Mouse (Mus musculus) MEL (cell line): ENCODE results near the gene Gtf2h1. TPM values are rescaled to one million over a fixed set of nuclear protein-coding genes. Genes with fewer than 3 reads are reported as not detected.

ENCODE experiments used
- DNase-seq: peaks from one replicate; pipeline ENCODE4 v3.0.0; 2011; ENCODE audit warnings: low read depth, low spot score
- H3K27ac ChIP-seq: 2 replicates; pipeline ENCODE4 v1.5.1; 2012; ENCODE audit warnings: low read depth, mild to moderate bottlenecking, control low read depth, low read length, moderate library complexity; ENCODE audit not compliant: control insufficient read depth
- H3K27me3 ChIP-seq, 2 experiments: fragments of 150-350 bp in 1 of 2; sonication (generic) in 1 of 2; 2 replicates each; pipeline ENCODE4 v1.6.1; 2012; ENCODE audit warnings: low read length in 2 of 2, mild to moderate bottlenecking in 2 of 2, improper control_type of control experiment in 1 of 2, moderate library complexity in 1 of 2; ENCODE audit not compliant: insufficient read depth in 2 of 2, control insufficient read depth in 1 of 2
- H3K36me3 ChIP-seq, 2 experiments: 2 replicates each; pipeline ENCODE4 v1.6.1; 2012 to 2014; ENCODE audit warnings: low read length in 2 of 2, improper control_type of control experiment in 1 of 2, inconsistent platforms in 1 of 2, mild to moderate bottlenecking in 1 of 2; ENCODE audit not compliant: insufficient read depth in 2 of 2, control insufficient read depth in 1 of 2
- H3K4me1 ChIP-seq, 2 experiments: fragments of 150-350 bp in 1 of 2; sonication (generic) in 1 of 2; 2 replicates each; pipeline ENCODE4 v1.6.1; 2012; ENCODE audit warnings: low read length in 2 of 2, improper control_type of control experiment in 1 of 2, mild to moderate bottlenecking in 1 of 2; ENCODE audit not compliant: insufficient read depth in 2 of 2, control insufficient read depth in 1 of 2
- H3K4me3 ChIP-seq, 2 experiments: fragments of 150-350 bp in 1 of 2; sonication (generic) in 1 of 2; 2 replicates each; pipeline ENCODE4 v1.5.1; 2012; ENCODE audit warnings: low read depth in 2 of 2, low read length in 2 of 2, mild to moderate bottlenecking in 2 of 2, moderate library complexity in 2 of 2, control low read depth in 1 of 2, improper control_type of control experiment in 1 of 2; ENCODE audit not compliant: control insufficient read depth in 1 of 2, insufficient read depth in 1 of 2
- H3K79me2 ChIP-seq: 2 replicates; pipeline ENCODE4 v1.6.1; 2012; ENCODE audit warnings: mild to moderate bottlenecking, low read length, moderate library complexity; ENCODE audit not compliant: control insufficient read depth, poor library complexity, insufficient read depth
- H3K9ac ChIP-seq: 2 replicates; pipeline ENCODE4 v1.6.1; 2012; ENCODE audit warnings: low read depth, mild to moderate bottlenecking, control low read depth, low read length, moderate library complexity; ENCODE audit not compliant: control insufficient read depth, poor library complexity, severe bottlenecking
- H3K9me3 ChIP-seq: fragments of 150-350 bp; sonication (generic); replicated peaks from 2 replicates; pipeline ENCODE4 v1.6.1; 2012; ENCODE audit warnings: mild to moderate bottlenecking, low read length, improper control_type of control experiment, moderate library complexity; ENCODE audit not compliant: insufficient read depth
- CHD2 ChIP-seq: IDR thresholded peaks from 2 replicates; pipeline ENCODE4 v1.6.1; 2011; ENCODE audit warnings: low read length, improper control_type of control experiment
- E2F4 ChIP-seq: IDR thresholded peaks from 2 replicates; pipeline ENCODE4 v1.6.1; 2011; ENCODE audit warnings: low read depth, low read length, improper control_type of control experiment, borderline replicate concordance
- ELF1 ChIP-seq: IDR thresholded peaks from 2 replicates; pipeline ENCODE4 v1.6.1; 2014; ENCODE audit warnings: low read depth, mild to moderate bottlenecking, inconsistent platforms, low read length, improper control_type of control experiment, moderate library complexity
- EP300 ChIP-seq, 2 experiments: IDR thresholded peaks; 2 replicates each; pipeline ENCODE4 v1.6.1; 2011; ENCODE audit warnings: improper control_type of control experiment in 2 of 2, low read length in 2 of 2, low read depth in 1 of 2, mild to moderate bottlenecking in 1 of 2
- ETS1 ChIP-seq: IDR thresholded peaks from 2 replicates; pipeline ENCODE4 v1.6.1; 2012; ENCODE audit warnings: low read depth, mild to moderate bottlenecking, inconsistent platforms, low read length, improper control_type of control experiment, moderate library complexity
- GABPA ChIP-seq: IDR thresholded peaks from 2 replicates; pipeline ENCODE4 v1.6.1; 2012; ENCODE audit warnings: low read depth, mild to moderate bottlenecking, inconsistent platforms, low read length, improper control_type of control experiment, moderate library complexity
- GATA1 ChIP-seq: IDR thresholded peaks from 2 replicates; pipeline ENCODE4 v1.6.1; 2011; ENCODE audit warnings: low read depth, low read length, improper control_type of control experiment
- HCFC1 ChIP-seq: IDR thresholded peaks from 2 replicates; pipeline ENCODE4 v1.6.1; 2012; ENCODE audit warnings: low read depth, mild to moderate bottlenecking, inconsistent platforms, low read length, improper control_type of control experiment, moderate library complexity
- JUND ChIP-seq: IDR thresholded peaks from 2 replicates; pipeline ENCODE4 v1.6.1; 2011; ENCODE audit warnings: low read depth, mild to moderate bottlenecking, improper control_type of control experiment, low read length
- KAT2A ChIP-seq: conservative IDR thresholded peaks from 2 replicates; pipeline ENCODE4 v1.6.1; 2012; ENCODE audit warnings: low read depth, low read length, improper control_type of control experiment, inconsistent platforms
- MAX ChIP-seq: IDR thresholded peaks from 2 replicates; pipeline ENCODE4 v1.6.1; 2011; ENCODE audit warnings: low read length, improper control_type of control experiment
- MAZ ChIP-seq: IDR thresholded peaks from 2 replicates; pipeline ENCODE4 v1.6.1; 2012; ENCODE audit warnings: low read depth, mild to moderate bottlenecking, inconsistent platforms, low read length, improper control_type of control experiment
- MEF2A ChIP-seq: IDR thresholded peaks from 2 replicates; pipeline ENCODE4 v1.6.1; 2014; ENCODE audit warnings: low read depth, mild to moderate bottlenecking, inconsistent platforms, low read length, improper control_type of control experiment; ENCODE audit not compliant: poor library complexity, insufficient replicate concordance, severe bottlenecking; ENCODE audit errors: extremely low read depth
- MXI1 ChIP-seq: IDR thresholded peaks from 2 replicates; pipeline ENCODE4 v1.6.1; 2011; ENCODE audit warnings: mild to moderate bottlenecking, low read depth, low read length, improper control_type of control experiment
- MYB ChIP-seq: IDR thresholded peaks from 2 replicates; pipeline ENCODE4 v1.6.1; 2011; ENCODE audit warnings: mild to moderate bottlenecking, low read depth, low read length, improper control_type of control experiment
- MYC ChIP-seq: IDR thresholded peaks from 2 replicates; pipeline ENCODE4 v1.6.1; 2011; ENCODE audit warnings: low read depth, mild to moderate bottlenecking, low read length, improper control_type of control experiment, moderate library complexity
- NELFE ChIP-seq: IDR thresholded peaks from 2 replicates; pipeline ENCODE4 v1.6.1; 2011; ENCODE audit warnings: low read depth, low read length, improper control_type of control experiment
- NRF1 ChIP-seq: IDR thresholded peaks from 2 replicates; pipeline ENCODE4 v1.6.1; 2014; ENCODE audit warnings: low read depth, mild to moderate bottlenecking, inconsistent platforms, low read length, improper control_type of control experiment, moderate library complexity; ENCODE audit not compliant: poor library complexity, insufficient read depth, severe bottlenecking
- POLR2A ChIP-seq, 2 experiments: IDR thresholded peaks; 2 replicates each; pipeline ENCODE4 v1.6.1; 2011 to 2012; ENCODE audit warnings: low read length in 2 of 2, mild to moderate bottlenecking in 2 of 2, control low read depth in 1 of 2, improper control_type of control experiment in 1 of 2, low read depth in 1 of 2, moderate library complexity in 1 of 2; ENCODE audit not compliant: control insufficient read depth in 1 of 2, insufficient read depth in 1 of 2, poor library complexity in 1 of 2
- POLR2AphosphoS2 ChIP-seq: IDR thresholded peaks from 2 replicates; pipeline ENCODE4 v1.6.1; 2011; ENCODE audit warnings: low read length, improper control_type of control experiment
- POLR2AphosphoS5 ChIP-seq: IDR thresholded peaks from 2 replicates; pipeline ENCODE4 v1.6.1; 2012; ENCODE audit warnings: low read depth, borderline replicate concordance, mild to moderate bottlenecking, inconsistent platforms, low read length, moderate library complexity, mixed read lengths
- RAD21 ChIP-seq: IDR thresholded peaks from 2 replicates; pipeline ENCODE4 v1.6.1; 2011; ENCODE audit warnings: mild to moderate bottlenecking, low read depth, low read length, improper control_type of control experiment
- RCOR1 ChIP-seq: IDR thresholded peaks from 2 replicates; pipeline ENCODE4 v1.6.1; 2012; ENCODE audit warnings: low read depth, mild to moderate bottlenecking, inconsistent platforms, low read length, improper control_type of control experiment
- SIN3A ChIP-seq: IDR thresholded peaks from 2 replicates; pipeline ENCODE4 v1.6.1; 2012; ENCODE audit warnings: low read length, improper control_type of control experiment, inconsistent platforms
- SMC3 ChIP-seq: IDR thresholded peaks from 2 replicates; pipeline ENCODE4 v1.6.1; 2011; ENCODE audit warnings: low read depth, low read length, improper control_type of control experiment
- TAL1 ChIP-seq: IDR thresholded peaks from 2 replicates; pipeline ENCODE4 v1.6.1; 2012; ENCODE audit warnings: mild to moderate bottlenecking, inconsistent platforms, low read length, moderate library complexity, mixed read lengths
- TBP ChIP-seq: IDR thresholded peaks from 2 replicates; pipeline ENCODE4 v1.8.0; 2011; ENCODE audit warnings: low read depth, low read length, improper control_type of control experiment
- TCF12 ChIP-seq: IDR thresholded peaks from 2 replicates; pipeline ENCODE4 v1.6.1; 2014; ENCODE audit warnings: low read depth, mild to moderate bottlenecking, inconsistent platforms, low read length, improper control_type of control experiment, moderate library complexity
- UBTF ChIP-seq: IDR thresholded peaks from 2 replicates; pipeline ENCODE4 v1.6.1; 2012; ENCODE audit warnings: low read depth, mild to moderate bottlenecking, inconsistent platforms, low read length, improper control_type of control experiment, moderate library complexity, borderline replicate concordance; ENCODE audit not compliant: insufficient read depth
- USF1 ChIP-seq: IDR thresholded peaks from 2 replicates; pipeline ENCODE4 v1.6.1; 2014; ENCODE audit warnings: low read depth, mild to moderate bottlenecking, inconsistent platforms, low read length, improper control_type of control experiment, moderate library complexity
- USF2 ChIP-seq, 2 experiments: IDR thresholded peaks; 2 replicates each; pipeline ENCODE4 v1.6.1; 2011 to 2012; ENCODE audit warnings: improper control_type of control experiment in 2 of 2, low read length in 2 of 2, borderline replicate concordance in 1 of 2, inconsistent platforms in 1 of 2, low read depth in 1 of 2, mild to moderate bottlenecking in 1 of 2; ENCODE audit not compliant: insufficient read depth in 1 of 2
- ZC3H11A ChIP-seq: IDR thresholded peaks from 2 replicates; pipeline ENCODE4 v1.6.1; 2012; ENCODE audit warnings: low read depth, mild to moderate bottlenecking, inconsistent platforms, low read length, improper control_type of control experiment
- ZKSCAN1 ChIP-seq: IDR thresholded peaks from 2 replicates; pipeline ENCODE4 v1.6.1; 2012; ENCODE audit warnings: low read depth, mild to moderate bottlenecking, inconsistent platforms, low read length, improper control_type of control experiment, moderate library complexity
- ZMIZ1 ChIP-seq: IDR thresholded peaks from 2 replicates; pipeline ENCODE4 v1.6.1; 2012; ENCODE audit warnings: low read depth, mild to moderate bottlenecking, inconsistent platforms, low read length, improper control_type of control experiment, moderate library complexity
- ZNF384 ChIP-seq: IDR thresholded peaks from 2 replicates; pipeline ENCODE4 v1.6.1; 2012; ENCODE audit warnings: low read depth, mild to moderate bottlenecking, inconsistent platforms, low read length, improper control_type of control experiment
- polyA plus RNA-seq, 2 experiments: library from polyadenylated mRNA; stranded (reverse) in 1 of 2; unstranded in 1 of 2; fragments of >175 nt in 1 of 2; fragments of >200 nt in 1 of 2; gene quantifications; 2 replicates each; pipeline versions ENCODE4 v1.2.1 to v1.2.4; 2012; ENCODE audit warnings: low replicate concordance in 2 of 2, low read depth in 1 of 2; ENCODE audit not compliant: insufficient read length in 2 of 2, insufficient read depth in 1 of 2, missing spikeins in 1 of 2
- total RNA-seq: library from RNA; depleted of rRNA; stranded (reverse); fragments of 300-350 nt; gene quantifications from 2 replicates; pipeline ENCODE4 v1.2.3, GENCODE M21; 2012

The Gtf2h1 gene
- total and polyA plus RNA-seq, 3 experiments, result 105 to 142 TPM; not detected in 1

GRCm38 (mm10) chr7:46845211-46845977 is 49.5 kb downstream of the Gtf2h1 start:
- H3K9ac ChIP-seq, result peak overlapping the region; percentile 94
- no peaks in the 10 kb centered on the region for H3K27me3 ChIP-seq
- H3K36me3 ChIP-seq, result peaks cover 21 to 23% of the 10 kb centered on the region in 2 experiments
- H3K9me3 ChIP-seq, result no peaks in the 10 kb centered on the region
- peak overlapping the region; percentile 84 to 94 for H3K4me3 ChIP-seq
- H3K79me2 ChIP-seq, result peaks cover 31% of the 10 kb centered on the region
- peaks cover 3 to 17% of the 10 kb centered on the region in 2 experiments for H3K4me1 ChIP-seq
- peak; percentile 98 for DNase-seq
- peak overlapping the region; percentile 86 for H3K27ac ChIP-seq
- TF ChIP-seq POLR2AphosphoS2 (peak; percentile 95), MAX (peak; percentile 98), USF1 (peak; percentile 82), MYB (no peak), KAT2A (no peak), USF2 (IDR thresholded peaks at IDR 0.05; ENCODE audit: borderline replicate concordance in 1 of 2, insufficient read depth in 1 of 2, low read depth in 1 of 2, low read length in 2 of 2) (no peak), TBP (peak; percentile 96), CHD2 (peak; percentile 31; the same call in 1 of the 2 replicates), ELF1 (no peak; the same call in 1 of the 2 replicates), ZMIZ1 (peak; percentile 98), MYC (peak; percentile 99), ZKSCAN1 (no peak), GATA1 (0 out of 2 replicates have a peak, but pooled peaks have one; percentile 1), ZNF384 (no peak), SMC3 (no peak), MAZ (peak; percentile 99), EP300 (IDR thresholded peaks at IDR 0.05; ENCODE audit: low read depth in 1 of 2, low read length in 2 of 2) (peak in 1 of 2 experiments; percentile 7; a peak in 1 of 4 replicates), POLR2A (IDR thresholded peaks at IDR 0.05; ENCODE audit: control insufficient read depth in 1 of 2, insufficient read depth in 1 of 2, low read depth in 1 of 2, low read length in 2 of 2, poor library complexity in 1 of 2) (peak; percentile 98), MEF2A (no peak), NRF1 (peak; percentile 68), NELFE (peak; percentile 100), MXI1 (peak; percentile 99), SIN3A (peak; percentile 95), UBTF (no peak), ZC3H11A (no peak), TAL1 (peak; percentile 1; the same call in 1 of the 2 replicates), RCOR1 (peak; percentile 26; the same call in 1 of the 2 replicates), TCF12 (peak; percentile 2; the same call in 1 of the 2 replicates), E2F4 (peak; percentile 62; the same call in 1 of the 2 replicates), POLR2AphosphoS5 (0 out of 2 replicates have a peak, but pooled peaks have one; percentile 57), ETS1 (peak; percentile 73), RAD21 (no peak), JUND (no peak), GABPA (no peak), HCFC1 (peak; percentile 44; the same call in 1 of the 2 replicates)
